Mouse (Mus musculus) intestine, embryonic 15.5 days (tissue): ENCODE results near the gene Phpt1. TPM values are rescaled to one million over a fixed set of nuclear protein-coding genes. Genes with fewer than 3 reads are reported as not detected.
A peak's percentile ranks its signal among the peaks of the same experiment; 100 is the strongest.
"Not testable (repeated sequence)": the region's sequence is repeated elsewhere in the genome, so short reads cannot be mapped to it uniquely, and the experiment has no call there.

Source experiments
- ATAC-seq: fragments of 200-750 bp; cut with Nextera tagmentation; 2 replicates; pipeline ENCODE4 v1.8.0; 2017; ENCODE audit warnings: moderate TSS enrichment, moderate library complexity
- H3K27ac ChIP-seq: fragments of 300-500 bp; sonication (generic); 2 replicates; pipeline ENCODE4 v1.5.1; 2015; ENCODE audit warnings: mild to moderate bottlenecking, inconsistent platforms
- H3K27me3 ChIP-seq: fragments of 300-500 bp; sonication (generic); replicated peaks from 2 replicates; pipeline ENCODE4 v1.6.1; 2015; ENCODE audit warnings: inconsistent platforms
- H3K36me3 ChIP-seq: fragments of 300-500 bp; sonication (generic); 2 replicates; pipeline ENCODE4 v1.6.1; 2015; ENCODE audit warnings: inconsistent platforms
- H3K4me1 ChIP-seq: fragments of 300-500 bp; sonication (generic); replicated peaks from 2 replicates; pipeline ENCODE4 v1.6.1; 2015; ENCODE audit warnings: inconsistent platforms
- H3K4me2 ChIP-seq: fragments of 300-500 bp; sonication (generic); replicated peaks from 2 replicates; pipeline ENCODE4 v1.6.1; 2015; ENCODE audit warnings: mild to moderate bottlenecking, inconsistent platforms
- H3K4me3 ChIP-seq: fragments of 300-500 bp; sonication (generic); replicated peaks from 2 replicates; pipeline ENCODE4 v1.5.1; 2015; ENCODE audit warnings: inconsistent platforms
- H3K9ac ChIP-seq: fragments of 300-500 bp; sonication (generic); 2 replicates; pipeline ENCODE4 v1.6.1; 2015; ENCODE audit warnings: inconsistent platforms
- H3K9me3 ChIP-seq: fragments of 300-500 bp; sonication (generic); 2 replicates; pipeline ENCODE4 v1.6.1; 2016; ENCODE audit warnings: inconsistent platforms
- WGBS: fragments of 180-500 bp; shearing (Covaris S2); methylation state at CpG from one replicate; pipeline ENCODE4 v1.1.7; 2015; 5-methylcytosine and 5-hydroxymethylcytosine counted together
- polyA plus RNA-seq: library from polyadenylated mRNA; unstranded; fragments of >200 nt; fragmentation: Nextera tagmentation; extraction: Ambion mirVana; gene quantifications from 2 replicates; pipeline ENCODE4 v1.2.1, GENCODE M21; 2015

The Phpt1 gene
- polyA plus RNA-seq, 1 experiment from 2014 or later, result 163 TPM

- not testable (repeated sequence) for H3K9me3 ChIP-seq, H3K27ac ChIP-seq, H3K9ac ChIP-seq, H3K36me3 ChIP-seq, ATAC-seq, H3K27me3 ChIP-seq, H3K4me3 ChIP-seq, H3K4me2 ChIP-seq, H3K4me1 ChIP-seq
- WGBS, result 85% methylated on average over 4 of the region's 4 CpGs
These were observed 21.7 kb downstream of the Phpt1 start for GRCm38 (mm10) chr2:25553171-25553786.

GRCm38 (mm10) chr2:25551186-25551585 is 23.8 kb downstream of the Phpt1 start:
- no peak overlapping the region for H3K9ac ChIP-seq
- no peaks in the 10 kb centered on the region for H3K9me3 ChIP-seq
- no peaks in the 10 kb centered on the region for H3K4me1 ChIP-seq
- no peaks in the 10 kb centered on the region for H3K36me3 ChIP-seq
- H3K4me2 ChIP-seq, result no peak overlapping the region
- no peaks in the 10 kb centered on the region for H3K27me3 ChIP-seq
- 35% methylated on average over 5 of the region's 5 CpGs for WGBS
- no peak overlapping the region for H3K4me3 ChIP-seq
- ATAC-seq, result no peak
- no peak overlapping the region for H3K27ac ChIP-seq

GRCm38 (mm10) chr2:25549021-25549991 is 25.7 kb downstream of the Phpt1 start:
- no peaks in the 10 kb centered on the region for H3K36me3 ChIP-seq
- H3K27ac ChIP-seq, result no peak overlapping the region
- H3K4me1 ChIP-seq, result peaks cover 5% of the 10 kb centered on the region
- WGBS, result 72% methylated on average over 9 of the region's 9 CpGs
- no peak for ATAC-seq
- H3K4me3 ChIP-seq, result no peak overlapping the region
- no peaks in the 10 kb centered on the region for H3K27me3 ChIP-seq
- no peak overlapping the region for H3K4me2 ChIP-seq
- H3K9me3 ChIP-seq, result no peaks in the 10 kb centered on the region
- H3K9ac ChIP-seq, result no peak overlapping the region

GRCm38 (mm10) chr2:25546811-25547491 is 28.1 kb downstream of the Phpt1 start, which contains the start of gene Traf2:
Gene Traf2, minus strand, starts transcription at chr2:25546940.
- ATAC-seq, result peak; percentile 100
- Histone ChIP-seq H3K9ac (peak within 1 kb of the TSS; percentile 73), H3K4me3 (peak within 1 kb of the TSS; percentile 71), H3K9me3 (no peaks in the 10 kb centered on the region), H3K27me3 (no peaks in the 10 kb centered on the region), H3K27ac (peak within 1 kb of the TSS; percentile 75), H3K4me2 (peak within 1 kb of the TSS; percentile 72), H3K4me1 (peaks cover 9% of the 10 kb centered on the region), H3K36me3 (no peaks in the 10 kb centered on the region)
- 3% methylated on average over 48 of the region's 48 CpGs for WGBS

GRCm38 (mm10) chr2:25545996-25546810 is 28.8 kb downstream of the Phpt1 start:
- Histone ChIP-seq H3K9me3 (no peaks in the 10 kb centered on the region), H3K4me3 (peak overlapping the region; percentile 71), H3K27me3 (no peaks in the 10 kb centered on the region), H3K9ac (peak overlapping the region; percentile 73), H3K4me2 (peak overlapping the region; percentile 72), H3K36me3 (no peaks in the 10 kb centered on the region), H3K4me1 (peaks cover 12% of the 10 kb centered on the region), H3K27ac (peak overlapping the region; percentile 75)
- WGBS, result 7% methylated on average over 42 of the region's 43 CpGs
- peak; percentile 83 for ATAC-seq

- Histone ChIP-seq H3K27ac (no peak overlapping the region), H3K36me3 (peaks cover 7% of the 10 kb centered on the region), H3K4me2 (no peak overlapping the region), H3K27me3 (no peaks in the 10 kb centered on the region), H3K4me1 (peaks cover 12% of the 10 kb centered on the region), H3K4me3 (no peak overlapping the region), H3K9me3 (no peaks in the 10 kb centered on the region), H3K9ac (no peak overlapping the region)
- 72% methylated on average over 10 of the region's 10 CpGs for WGBS
- no peak for ATAC-seq
These were observed 33.2 kb downstream of the Phpt1 start for GRCm38 (mm10) chr2:25541644-25542367.

GRCm38 (mm10) chr2:25540541-25540948 is 34.5 kb downstream of the Phpt1 start:
- no peak overlapping the region for H3K9ac ChIP-seq

GRCm38 (mm10) chr2:25536531-25536930 is 38.5 kb downstream of the Phpt1 start:
- Histone ChIP-seq H3K36me3 (peaks cover 22% of the 10 kb centered on the region), H3K4me3 (no peak overlapping the region), H3K9me3 (no peaks in the 10 kb centered on the region), H3K4me2 (no peak overlapping the region), H3K4me1 (0 out of 2 replicates have a peak, but pooled peaks cover under 1% of the 10 kb centered on the region), H3K27ac (no peak overlapping the region), H3K27me3 (no peaks in the 10 kb centered on the region), H3K9ac (no peak overlapping the region)
- no peak for ATAC-seq
- WGBS, result 84% methylated on average over 8 of the region's 8 CpGs

More at GRCm38 (mm10) chr2:25540541-25540948, 34.5 kb downstream of the Phpt1 start:
- no peaks in the 10 kb centered on the region for H3K27me3 ChIP-seq
- no peak overlapping the region for H3K4me3 ChIP-seq
- 93% methylated on average over 4 of the region's 4 CpGs for WGBS
- no peaks in the 10 kb centered on the region for H3K9me3 ChIP-seq
- H3K27ac ChIP-seq, result no peak overlapping the region
- peaks cover 17% of the 10 kb centered on the region for H3K36me3 ChIP-seq
- 0 out of 2 replicates have a peak, but pooled peaks cover 7% of the 10 kb centered on the region for H3K4me1 ChIP-seq
- no peak overlapping the region for H3K4me2 ChIP-seq
- ATAC-seq, result no peak

- H3K4me3 ChIP-seq, result no peak overlapping the region
- ATAC-seq, result no peak
- WGBS, result 89% methylated on average over 2 of the region's 2 CpGs
- H3K27ac ChIP-seq, result no peak overlapping the region
- no peaks in the 10 kb centered on the region for H3K4me1 ChIP-seq
- H3K9ac ChIP-seq, result no peak overlapping the region
- no peaks in the 10 kb centered on the region for H3K27me3 ChIP-seq
- peaks cover 29% of the 10 kb centered on the region for H3K36me3 ChIP-seq
- H3K4me2 ChIP-seq, result no peak overlapping the region
- H3K9me3 ChIP-seq, result no peaks in the 10 kb centered on the region
These were observed 40.2 kb downstream of the Phpt1 start for GRCm38 (mm10) chr2:25534866-25535182.

- 87% methylated on average over 3 of the region's 3 CpGs for WGBS
- no peak overlapping the region for H3K9ac ChIP-seq
- H3K4me3 ChIP-seq, result no peak overlapping the region
- no peak for ATAC-seq
- H3K27me3 ChIP-seq, result no peaks in the 10 kb centered on the region
- peaks cover 30% of the 10 kb centered on the region for H3K36me3 ChIP-seq
- H3K4me2 ChIP-seq, result no peak overlapping the region
- H3K9me3 ChIP-seq, result no peaks in the 10 kb centered on the region
- H3K27ac ChIP-seq, result no peak overlapping the region
- H3K4me1 ChIP-seq, result no peaks in the 10 kb centered on the region
These were observed 40.7 kb downstream of the Phpt1 start for GRCm38 (mm10) chr2:25534178-25534865.

GRCm38 (mm10) chr2:25533707-25534106 is 41.3 kb downstream of the Phpt1 start:
- H3K4me3 ChIP-seq, result no peak overlapping the region
- peaks cover 34% of the 10 kb centered on the region for H3K36me3 ChIP-seq
- 88% methylated on average over 2 of the region's 2 CpGs for WGBS
- no peak overlapping the region for H3K9ac ChIP-seq
- H3K27me3 ChIP-seq, result no peaks in the 10 kb centered on the region
- no peak overlapping the region for H3K27ac ChIP-seq
- no peaks in the 10 kb centered on the region for H3K9me3 ChIP-seq
- H3K4me1 ChIP-seq, result no peaks in the 10 kb centered on the region
- H3K4me2 ChIP-seq, result no peak overlapping the region
- ATAC-seq, result no peak
